Mouse (Mus musculus) urinary bladder, postnatal 10 days (tissue): ENCODE data around the gene Tmem211.

Experiments
- DNase-seq: peaks from one replicate; pipeline ENCODE4 v3.0.0; 2022; ENCODE audit warnings: low spot score

Tmem211 gene

GRCm38 (mm10) chr5:113280138-113280856 lies 53.6 kb downstream of the Tmem211 start:
- DNase-seq: no peak

DNA sequence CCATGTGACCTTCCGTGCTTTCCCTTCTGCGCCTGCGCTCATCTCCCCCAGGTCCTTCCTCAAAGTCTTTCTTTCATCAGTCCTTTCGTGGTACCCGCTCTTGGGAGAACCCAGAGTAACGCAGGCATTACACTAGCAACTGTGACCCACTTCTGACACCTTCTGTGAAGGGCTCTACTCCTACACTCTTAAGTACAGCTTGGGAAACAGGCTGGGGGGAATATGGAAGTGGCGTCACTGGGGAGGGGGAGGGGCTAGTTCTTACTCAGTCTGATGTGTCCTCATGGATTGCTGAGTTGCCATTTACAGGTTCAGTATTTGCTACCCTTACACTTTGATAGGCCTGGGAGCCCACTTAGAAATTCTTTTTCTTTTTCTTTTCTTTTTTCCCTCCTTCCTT lies 54.8 kb downstream of the Tmem211 start:
- no peak for DNase-seq

- no peak for DNase-seq
Measured at GRCm38 (mm10) chr5:113283726-113284125, 57.0 kb downstream of the Tmem211 start.

- no peak for DNase-seq
Measured at GRCm38 (mm10) chr5:113285541-113285940, 58.8 kb downstream of the Tmem211 start.

DNA sequence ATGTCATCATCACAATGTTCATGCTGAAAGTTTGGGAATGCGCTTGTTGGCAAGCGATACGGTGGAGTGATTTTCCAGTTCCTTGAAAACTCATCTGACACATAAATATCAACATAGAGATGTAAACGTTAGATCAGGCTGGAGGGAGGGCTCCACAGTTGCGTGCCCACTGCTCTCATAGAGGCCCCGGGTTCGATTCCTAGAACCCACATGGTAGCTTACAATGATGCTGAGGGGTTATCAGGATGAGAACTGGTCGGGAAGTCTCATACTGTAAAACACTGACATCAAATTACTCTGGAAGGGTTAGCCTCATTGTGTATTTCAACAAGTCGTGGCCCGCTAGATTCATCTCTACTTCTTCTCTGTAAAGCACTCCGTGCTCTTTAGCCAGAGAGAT lies 59.3 kb downstream of the Tmem211 start:
- DNase-seq: no peak

GRCm38 (mm10) chr5:113286591-113287520 lies 60.1 kb downstream of the Tmem211 start:
- DNase-seq: peak; percentile 41

DNA sequence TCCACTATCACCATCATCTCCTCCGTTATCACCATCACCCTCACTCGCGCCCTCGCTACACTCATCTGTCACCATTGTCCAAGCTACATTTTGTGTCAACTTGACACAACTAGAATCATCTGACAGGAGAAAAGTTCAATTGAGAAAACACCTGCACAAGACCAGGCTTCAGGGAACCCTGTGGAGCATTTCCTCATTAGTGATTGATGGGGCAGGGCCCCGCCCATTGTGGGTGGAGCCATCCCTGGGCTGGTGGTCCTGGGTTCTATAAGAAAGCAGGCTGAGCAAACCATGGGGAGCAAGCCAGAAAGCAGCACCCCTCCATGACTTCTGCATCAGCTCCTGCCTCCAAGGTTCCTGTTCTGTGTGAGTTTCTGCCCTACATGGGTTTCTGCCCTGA lies 61.1 kb downstream of the Tmem211 start:
- DNase-seq: no peak

DNA sequence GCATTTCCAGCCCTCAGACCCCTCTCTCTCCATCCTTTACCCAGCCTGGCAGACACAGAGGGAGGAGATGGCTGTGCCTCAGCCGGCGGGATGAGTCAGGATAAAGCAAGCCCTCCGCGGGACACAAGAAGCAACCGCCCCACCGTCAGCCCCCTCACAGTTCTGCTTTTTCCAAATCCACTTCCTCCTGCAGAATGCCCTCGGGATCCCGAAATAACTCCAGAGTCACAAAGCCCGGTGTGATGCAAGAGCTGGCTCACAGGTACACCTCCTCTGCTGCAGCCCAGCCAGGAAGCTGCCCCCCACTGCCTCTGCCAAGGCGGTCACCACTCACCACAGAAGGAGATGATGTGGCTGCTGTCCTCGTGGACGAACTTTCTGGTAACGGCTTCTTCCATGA lies 61.8 kb downstream of the Tmem211 start:
- DNase-seq: no peak
